Mouse (Mus musculus): ENCODE results near the gene Tsnax.

DNA sequence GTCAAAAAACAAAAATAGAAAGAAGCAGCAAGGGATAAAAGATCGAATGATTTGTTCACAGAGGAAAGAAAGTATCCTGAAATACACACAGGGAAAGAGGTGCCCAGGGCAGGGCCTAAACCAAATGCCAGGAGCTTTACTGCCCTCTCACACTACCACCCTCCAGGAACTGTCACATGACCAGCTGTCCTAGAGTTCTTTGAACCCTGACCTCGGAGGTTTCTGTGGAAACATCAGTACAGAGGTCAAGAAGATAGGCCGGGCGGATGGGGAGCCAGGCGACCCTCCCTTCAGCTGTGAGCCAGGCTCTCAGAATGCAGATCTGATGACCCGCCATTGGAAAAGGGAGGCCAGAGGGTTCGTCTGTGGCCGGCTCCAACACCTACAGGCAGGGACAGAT is 39.6 kb upstream of the Tsnax start:
- TF ChIP-seq GATA1 (IDR thresholded peaks at IDR 0.05; ENCODE audit: borderline replicate concordance, low read length) (no peak), CTCF (IDR thresholded peaks at IDR 0.05; ENCODE audit: low read depth, low read length) (no peak)

Measured in G1E (cell line).